Mouse (Mus musculus) intestine, postnatal 0 days (tissue): ENCODE data around the gene Fyb2. TPM values are rescaled to one million over a fixed set of nuclear protein-coding genes. Genes with fewer than 3 reads are reported as not detected.

Source experiments
- ATAC-seq: fragments of 200-750 bp; cut with Nextera tagmentation; 2 replicates; pipeline ENCODE4 v1.8.0; 2017; ENCODE audit warnings: mild to moderate bottlenecking, moderate TSS enrichment, moderate library complexity
- H3K27ac ChIP-seq: fragments of 300-500 bp; sonication (generic); 2 replicates; pipeline ENCODE4 v1.5.1; 2014; ENCODE audit warnings: mild to moderate bottlenecking, low read depth, low read length, moderate library complexity
- H3K27me3 ChIP-seq: fragments of 300-500 bp; sonication (generic); replicated peaks from 2 replicates; pipeline ENCODE4 v1.6.1; 2014; ENCODE audit warnings: low read length, mixed read lengths; ENCODE audit not compliant: control insufficient read depth, insufficient read depth
- H3K36me3 ChIP-seq: fragments of 300-500 bp; sonication (generic); 2 replicates; pipeline ENCODE4 v1.6.1; 2014; ENCODE audit warnings: mild to moderate bottlenecking, moderate library complexity; ENCODE audit not compliant: control insufficient read depth, insufficient read depth
- H3K4me1 ChIP-seq: fragments of 300-500 bp; sonication (generic); replicated peaks from 2 replicates; pipeline ENCODE4 v1.6.1; 2014; ENCODE audit warnings: antibody characterized with exemption, low read length, mixed read lengths; ENCODE audit not compliant: control insufficient read depth, insufficient read depth
- H3K4me2 ChIP-seq: fragments of 300-500 bp; sonication (generic); replicated peaks from 2 replicates; pipeline ENCODE4 v1.6.1; 2014; ENCODE audit warnings: low read depth, mild to moderate bottlenecking, moderate library complexity
- H3K4me3 ChIP-seq: fragments of 300-500 bp; sonication (generic); 2 replicates; pipeline ENCODE4 v1.5.1; 2014; ENCODE audit warnings: low read depth, low read length
- H3K9ac ChIP-seq: fragments of 300-500 bp; sonication (generic); 2 replicates; pipeline ENCODE4 v1.6.1; 2014; ENCODE audit warnings: mild to moderate bottlenecking, low read depth, low read length
- H3K9me3 ChIP-seq: fragments of 300-500 bp; sonication (generic); 2 replicates; pipeline ENCODE4 v1.6.1; 2016; ENCODE audit warnings: mixed run types; ENCODE audit not compliant: control insufficient read depth
- CTCF ChIP-seq: sonication (generic); IDR thresholded peaks from 2 replicates; pipeline ENCODE4 v1.5.1; 2016; ENCODE audit warnings: low read depth, mild to moderate bottlenecking, control low read depth, antibody characterized with exemption, moderate library complexity
- WGBS: fragments of 180-500 bp; shearing (Covaris S2); extraction: QIAGEN DNeasy Blood & Tissue Kit; methylation state at CpG from one replicate; pipeline ENCODE4 v1.1.7; 2014; 5-methylcytosine and 5-hydroxymethylcytosine counted together
- polyA plus RNA-seq: library from polyadenylated mRNA; unstranded; fragments of >200 nt; fragmentation: Nextera tagmentation; extraction: Ambion mirVana; gene quantifications from 2 replicates; pipeline ENCODE4 v1.2.1, GENCODE M21; 2015

The Fyb2 gene
- polyA plus RNA-seq, 1 experiment from 2014 or later, result 0.25 TPM

GRCm38 (mm10) chr4:104985960-104986632 is 72.8 kb downstream of the Fyb2 start:
- ATAC-seq, result no peak
- Histone ChIP-seq H3K27ac (no peak overlapping the region), H3K4me1 (no peaks in the 10 kb centered on the region), H3K9me3 (no peaks in the 10 kb centered on the region), H3K27me3 (no peaks in the 10 kb centered on the region), H3K36me3 (no peaks in the 10 kb centered on the region), H3K4me3 (no peak overlapping the region), H3K9ac (no peak overlapping the region), H3K4me2 (no peak overlapping the region)
- 67% methylated on average over 5 of the region's 5 CpGs for WGBS
- no peak for TF ChIP-seq CTCF

GRCm38 (mm10) chr4:104987631-104988030 is 74.4 kb downstream of the Fyb2 start:
- ATAC-seq, result no peak
- 76% methylated on average over 7 of the region's 7 CpGs for WGBS

GRCm38 (mm10) chr4:104988102-104988501 is 74.8 kb downstream of the Fyb2 start:
- Histone ChIP-seq H3K4me1 (no peaks in the 10 kb centered on the region), H3K9me3 (no peaks in the 10 kb centered on the region), H3K4me2 (no peak overlapping the region), H3K27me3 (no peaks in the 10 kb centered on the region), H3K4me3 (no peak overlapping the region), H3K27ac (no peak overlapping the region), H3K9ac (no peak overlapping the region), H3K36me3 (no peaks in the 10 kb centered on the region)
- WGBS, result 77% methylated on average over 5 of the region's 5 CpGs
- TF ChIP-seq CTCF, result no peak
- no peak for ATAC-seq

More at GRCm38 (mm10) chr4:104987631-104988030, 74.4 kb downstream of the Fyb2 start:
- no peaks in the 10 kb centered on the region for H3K4me1 ChIP-seq
- no peak overlapping the region for H3K27ac ChIP-seq
- H3K4me3 ChIP-seq, result no peak overlapping the region
- H3K9me3 ChIP-seq, result no peaks in the 10 kb centered on the region
- TF ChIP-seq CTCF, result no peak
- H3K36me3 ChIP-seq, result no peaks in the 10 kb centered on the region
- H3K4me2 ChIP-seq, result no peak overlapping the region
- H3K27me3 ChIP-seq, result no peaks in the 10 kb centered on the region
- H3K9ac ChIP-seq, result no peak overlapping the region

- Histone ChIP-seq H3K27ac (no peak overlapping the region), H3K27me3 (no peaks in the 10 kb centered on the region), H3K9me3 (no peaks in the 10 kb centered on the region), H3K4me3 (no peak overlapping the region), H3K36me3 (no peaks in the 10 kb centered on the region), H3K9ac (no peak overlapping the region), H3K4me1 (no peaks in the 10 kb centered on the region), H3K4me2 (no peak overlapping the region)
- no peak for ATAC-seq
- 92% methylated on average over 7 of the region's 7 CpGs for WGBS
- TF ChIP-seq CTCF, result no peak
These were observed 75.5 kb downstream of the Fyb2 start for GRCm38 (mm10) chr4:104988709-104989108.

- no peaks in the 10 kb centered on the region for H3K4me1 ChIP-seq
- no peaks in the 10 kb centered on the region for H3K27me3 ChIP-seq
- no peak overlapping the region for H3K9ac ChIP-seq
- no peak for ATAC-seq
- no peaks in the 10 kb centered on the region for H3K36me3 ChIP-seq
- no peak overlapping the region for H3K4me3 ChIP-seq
- no peak for TF ChIP-seq CTCF
- no peak overlapping the region for H3K4me2 ChIP-seq
- no peak overlapping the region for H3K27ac ChIP-seq
- no peaks in the 10 kb centered on the region for H3K9me3 ChIP-seq
- WGBS, result 82% methylated on average over 6 of the region's 6 CpGs
These were observed 76.8 kb downstream of the Fyb2 start for GRCm38 (mm10) chr4:104990016-104990415.

GRCm38 (mm10) chr4:104990686-104991085 is 77.4 kb downstream of the Fyb2 start:
- no peak overlapping the region for H3K27ac ChIP-seq
- ATAC-seq, result no peak
- H3K4me2 ChIP-seq, result no peak overlapping the region
- 80% methylated on average over 3 of the region's 3 CpGs for WGBS
- no peaks in the 10 kb centered on the region for H3K9me3 ChIP-seq
- no peaks in the 10 kb centered on the region for H3K36me3 ChIP-seq
- H3K9ac ChIP-seq, result no peak overlapping the region
- H3K4me3 ChIP-seq, result no peak overlapping the region
- no peak for TF ChIP-seq CTCF
- H3K27me3 ChIP-seq, result no peaks in the 10 kb centered on the region
- H3K4me1 ChIP-seq, result no peaks in the 10 kb centered on the region
